Mouse (Mus musculus) spleen, adult 2 months (tissue): ENCODE measurements at regions not wholly inside any gene's neighbourhood (a gene's known extent, or its start where the extent isn't known, plus 50 kb on each side); places are given as distances from the start of the nearest gene placed in this dataset.

ENCODE experiments used
- CTCF ChIP-seq: fragments of 200-500 bp; IDR thresholded peaks from 2 replicates; pipeline ENCODE4 v1.5.1; 2011; ENCODE audit warnings: mild to moderate bottlenecking, inconsistent platforms; ENCODE audit not compliant: insufficient read depth, insufficient read length, insufficient replicate concordance; ENCODE audit errors: extremely low read depth
- POLR2A ChIP-seq: fragments of 200-500 bp; IDR thresholded peaks from 2 replicates; pipeline ENCODE4 v1.6.1; 2011; ENCODE audit warnings: low read depth, low read length, inconsistent platforms

- TF ChIP-seq POLR2A: no peak
- TF ChIP-seq CTCF: no peak
Measured at GRCm38 (mm10) chrX:11494246-11494630, 166.6 kb downstream of the H2al1j start.
